Mouse (Mus musculus) intestine, embryonic 15.5 days (tissue): ENCODE measurements around the gene Cc2d2b. TPM values are rescaled to one million over a fixed set of nuclear protein-coding genes. Genes with fewer than 3 reads are reported as not detected.

Experiments
- ATAC-seq: fragments of 200-750 bp; cut with Nextera tagmentation; 2 replicates; pipeline ENCODE4 v1.8.0; 2017; ENCODE audit warnings: moderate TSS enrichment, moderate library complexity
- H3K27ac ChIP-seq: fragments of 300-500 bp; sonication (generic); 2 replicates; pipeline ENCODE4 v1.5.1; 2015; ENCODE audit warnings: mild to moderate bottlenecking, inconsistent platforms
- H3K27me3 ChIP-seq: fragments of 300-500 bp; sonication (generic); replicated peaks from 2 replicates; pipeline ENCODE4 v1.6.1; 2015; ENCODE audit warnings: inconsistent platforms
- H3K36me3 ChIP-seq: fragments of 300-500 bp; sonication (generic); 2 replicates; pipeline ENCODE4 v1.6.1; 2015; ENCODE audit warnings: inconsistent platforms
- H3K4me1 ChIP-seq: fragments of 300-500 bp; sonication (generic); replicated peaks from 2 replicates; pipeline ENCODE4 v1.6.1; 2015; ENCODE audit warnings: inconsistent platforms
- H3K4me2 ChIP-seq: fragments of 300-500 bp; sonication (generic); replicated peaks from 2 replicates; pipeline ENCODE4 v1.6.1; 2015; ENCODE audit warnings: mild to moderate bottlenecking, inconsistent platforms
- H3K4me3 ChIP-seq: fragments of 300-500 bp; sonication (generic); replicated peaks from 2 replicates; pipeline ENCODE4 v1.5.1; 2015; ENCODE audit warnings: inconsistent platforms
- H3K9ac ChIP-seq: fragments of 300-500 bp; sonication (generic); 2 replicates; pipeline ENCODE4 v1.6.1; 2015; ENCODE audit warnings: inconsistent platforms
- H3K9me3 ChIP-seq: fragments of 300-500 bp; sonication (generic); 2 replicates; pipeline ENCODE4 v1.6.1; 2016; ENCODE audit warnings: inconsistent platforms
- WGBS: fragments of 180-500 bp; shearing (Covaris S2); methylation state at CpG from one replicate; pipeline ENCODE4 v1.1.7; 2015; 5-methylcytosine and 5-hydroxymethylcytosine counted together
- polyA plus RNA-seq: library from polyadenylated mRNA; unstranded; fragments of >200 nt; fragmentation: Nextera tagmentation; extraction: Ambion mirVana; gene quantifications from 2 replicates; pipeline ENCODE4 v1.2.1, GENCODE M21; 2015

The Cc2d2b gene
- polyA plus RNA-seq, 1 experiment from 2014 or later = not detected

DNA sequence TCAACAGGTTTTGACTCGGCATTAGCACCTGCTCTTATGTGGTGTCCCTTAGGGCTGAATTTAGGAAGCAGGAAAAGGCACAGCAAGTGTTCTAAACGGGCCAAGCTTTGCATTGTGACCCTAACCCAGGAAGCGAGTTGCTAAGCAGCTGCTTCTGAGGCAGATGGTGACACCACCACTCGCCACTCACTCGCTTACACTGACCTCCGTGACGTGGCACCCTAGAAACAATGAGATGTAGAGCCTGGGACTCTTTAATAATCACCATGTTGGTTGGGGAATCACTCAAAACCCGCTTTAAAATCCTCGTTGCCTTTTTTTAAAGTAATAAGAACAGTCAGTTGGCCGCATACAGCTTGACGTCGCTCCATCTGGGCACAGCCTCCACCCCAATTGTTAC is 100.8 kb downstream of the Cc2d2b start:
- Histone ChIP-seq H3K9me3 (no peaks in the 10 kb centered on the region), H3K27ac (no peak overlapping the region), H3K36me3 (peaks cover 25% of the 10 kb centered on the region), H3K9ac (no peak overlapping the region), H3K4me3 (no peak overlapping the region), H3K27me3 (no peaks in the 10 kb centered on the region), H3K4me1 (no peaks in the 10 kb centered on the region), H3K4me2 (no peak overlapping the region)
- no peak for ATAC-seq
- WGBS = 83% methylated on average over 12 of the region's 12 CpGs

DNA sequence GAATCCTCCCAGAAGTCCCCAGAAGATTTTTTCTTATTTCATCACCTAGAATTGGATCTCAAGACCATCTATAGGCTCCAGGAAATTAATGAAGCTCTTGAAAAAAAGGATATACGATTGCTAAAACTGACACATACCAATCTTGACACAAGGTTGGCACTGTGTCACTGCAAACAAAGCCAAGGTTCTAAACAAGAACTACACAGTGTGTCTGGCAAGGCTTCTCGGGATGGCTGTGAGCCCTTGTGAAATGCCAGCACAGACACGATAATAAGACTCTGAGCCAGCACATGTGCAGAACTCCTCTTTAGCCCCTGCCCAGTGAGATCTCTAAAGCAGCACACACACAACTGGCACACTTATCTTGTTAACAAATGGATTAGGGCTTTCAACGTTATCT is 111.0 kb downstream of the Cc2d2b start:
- H3K27me3 ChIP-seq = no peaks in the 10 kb centered on the region
- H3K9ac ChIP-seq = no peak overlapping the region
- no peaks in the 10 kb centered on the region for H3K4me1 ChIP-seq
- no peak overlapping the region for H3K4me2 ChIP-seq
- H3K36me3 ChIP-seq = no peaks in the 10 kb centered on the region
- ATAC-seq = no peak
- H3K9me3 ChIP-seq = no peaks in the 10 kb centered on the region
- H3K27ac ChIP-seq = no peak overlapping the region
- WGBS = 51% methylated on average over 4 of the region's 4 CpGs
- no peak overlapping the region for H3K4me3 ChIP-seq

DNA sequence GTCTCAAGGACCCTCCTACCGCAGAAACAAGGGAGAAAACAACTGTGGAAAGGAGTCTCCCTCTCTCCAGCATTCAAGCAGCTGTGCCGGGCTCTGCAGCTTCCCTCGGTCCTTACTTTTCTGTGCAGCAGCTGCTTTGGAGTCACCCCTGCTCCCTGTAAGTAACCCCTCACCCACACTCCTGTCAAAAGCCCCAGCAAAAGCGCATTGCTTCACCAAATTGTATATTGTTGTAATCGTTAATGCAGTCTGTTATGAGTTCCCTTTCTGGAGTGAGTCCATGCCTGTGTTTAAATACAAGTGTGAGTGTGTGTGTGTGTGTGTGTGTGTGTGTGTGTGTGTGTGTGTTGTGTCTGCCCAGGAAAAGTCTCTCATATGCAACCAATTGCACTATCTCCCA is 119.7 kb downstream of the Cc2d2b start:
- WGBS = 22% methylated on average over 5 of the region's 5 CpGs
- ATAC-seq = no peak

DNA sequence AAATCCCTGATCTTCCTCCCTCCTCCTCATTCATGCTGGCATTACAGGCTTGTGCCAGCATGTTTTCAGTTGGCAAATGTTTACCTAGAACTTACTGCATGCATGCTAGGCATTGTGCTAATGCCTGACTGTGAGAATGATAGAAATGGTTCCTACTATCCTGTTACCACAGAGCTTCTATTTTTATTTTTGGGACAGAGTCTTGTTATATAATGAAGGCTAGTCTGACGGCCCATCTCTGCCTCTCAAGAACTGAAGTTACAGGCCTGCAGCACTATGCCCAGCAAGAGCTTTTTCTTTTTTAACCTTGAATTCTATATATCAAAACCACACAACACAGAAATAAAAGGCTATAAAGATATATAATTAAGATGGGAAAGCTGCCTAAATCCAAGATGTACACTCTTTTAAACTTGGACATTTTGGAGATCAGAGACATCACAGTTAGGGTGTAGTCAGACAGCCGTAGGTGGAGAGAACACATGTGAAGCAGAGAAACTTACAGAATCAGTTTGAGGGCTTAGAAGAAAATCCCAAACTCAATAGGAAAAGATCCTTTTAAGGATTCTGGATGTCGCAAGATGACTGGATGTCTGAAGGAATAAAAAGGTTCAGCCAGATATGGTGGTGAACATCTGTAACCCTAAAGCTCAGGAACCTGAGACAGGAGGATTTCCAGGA is 121.0 kb downstream of the Cc2d2b start:
- no peak for ATAC-seq
- H3K9me3 ChIP-seq = peaks cover 3% of the 10 kb centered on the region; the same call in 1 of the 2 replicates
- 89% methylated on average over 3 of the region's 3 CpGs for WGBS
- H3K36me3 ChIP-seq = no peaks in the 10 kb centered on the region
- no peak overlapping the region for H3K4me2 ChIP-seq
- H3K4me1 ChIP-seq = 0 out of 2 replicates have a peak, but pooled peaks cover 3% of the 10 kb centered on the region
- no peak overlapping the region for H3K9ac ChIP-seq
- no peaks in the 10 kb centered on the region for H3K27me3 ChIP-seq
- no peak overlapping the region for H3K4me3 ChIP-seq
- no peak overlapping the region for H3K27ac ChIP-seq

More for the DNA sequence above, 119.7 kb downstream of the Cc2d2b start:
- Histone ChIP-seq H3K9me3 (peaks cover 3% of the 10 kb centered on the region; the same call in 1 of the 2 replicates), H3K36me3 (no peaks in the 10 kb centered on the region), H3K9ac (no peak overlapping the region), H3K4me3 (no peak overlapping the region), H3K27me3 (no peaks in the 10 kb centered on the region), H3K4me1 (0 out of 2 replicates have a peak, but pooled peaks cover 3% of the 10 kb centered on the region), H3K27ac (no peak overlapping the region), H3K4me2 (no peak overlapping the region)

DNA sequence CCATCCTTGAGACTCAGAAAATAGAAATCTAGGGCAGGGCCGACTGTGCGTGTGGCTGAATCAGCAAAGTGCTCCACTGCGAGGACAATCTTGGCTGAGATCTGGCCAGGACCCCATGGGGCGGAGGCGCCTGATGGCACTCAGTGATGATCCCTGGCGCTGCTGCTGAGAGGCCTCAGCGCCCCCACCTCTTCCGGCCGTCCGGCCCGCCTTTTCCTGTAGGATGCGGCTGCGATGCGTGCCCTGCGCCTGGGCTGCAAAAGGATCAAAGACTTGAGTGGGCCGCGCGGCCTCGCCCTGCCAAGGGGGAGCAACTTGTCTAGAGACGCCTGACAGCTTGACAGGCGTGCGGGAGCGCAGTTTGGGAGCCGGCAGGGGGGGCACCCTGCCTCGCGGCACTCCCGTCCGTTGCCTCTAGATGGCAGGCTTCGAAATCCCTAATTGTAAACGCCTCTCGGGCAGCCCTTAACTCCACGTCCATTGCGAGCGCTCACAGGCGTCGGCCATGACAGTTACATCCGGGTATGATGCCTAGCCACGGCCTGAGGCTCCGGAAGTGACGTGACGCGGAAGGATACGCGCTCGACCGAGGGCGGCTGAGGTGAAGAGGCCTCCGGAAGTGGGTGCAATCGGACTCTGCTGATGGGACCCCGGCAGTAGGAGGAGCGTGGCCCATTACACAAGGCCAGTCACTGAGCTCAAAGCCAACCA is 124.6 kb downstream of the Cc2d2b start:
- H3K27me3 ChIP-seq = peaks cover 16% of the 10 kb centered on the region; the same call in 1 of the 2 replicates
- WGBS = 3% methylated on average over 51 of the region's 51 CpGs
- H3K27ac ChIP-seq = peak overlapping the region; percentile 76
- peaks cover 3% of the 10 kb centered on the region; the same call in 1 of the 2 replicates for H3K9me3 ChIP-seq
- 0 out of 2 replicates have a peak, but pooled peaks cover 3% of the 10 kb centered on the region for H3K4me1 ChIP-seq
- ATAC-seq = peak; percentile 97
- H3K4me2 ChIP-seq = peak overlapping the region; percentile 91
- H3K4me3 ChIP-seq = peak overlapping the region; percentile 60
- H3K36me3 ChIP-seq = no peaks in the 10 kb centered on the region
- peak overlapping the region; percentile 41; the same call in 1 of the 2 replicates for H3K9ac ChIP-seq

Other genes starting within 250 kb of the Cc2d2b start
- 72.1 and 76.3 TPM in 2 replicates for gene Sorbs1, start 235.0 kb upstream of the Cc2d2b start, polyA plus RNA-seq
- gene Aldh18a1, start 160.3 kb upstream of the Cc2d2b start, polyA plus RNA-seq = 211 and 228 TPM in 2 replicates
- gene Tctn3, start 136.5 kb upstream of the Cc2d2b start, polyA plus RNA-seq = 9.8 and 10.5 TPM in 2 replicates
- gene Entpd1, start 136.4 kb upstream of the Cc2d2b start, polyA plus RNA-seq = 7.0 and 7.8 TPM in 2 replicates
- 9.1 and 9.8 TPM in 2 replicates for gene Ccnj, start 82.5 kb downstream of the Cc2d2b start, polyA plus RNA-seq
- 12.3 and 13.3 TPM in 2 replicates for gene Zfp518a, start 146.0 kb downstream of the Cc2d2b start, polyA plus RNA-seq
- gene Blnk, start 245.8 kb downstream of the Cc2d2b start, polyA plus RNA-seq = 19.6 and 20.5 TPM in 2 replicates